In genomic region chr1:36321829-36322573, GRCm38 (mm10) we compare ENCODE assay signal across 12 mouse cellular contexts. TPM values are rescaled to one million over a fixed set of nuclear protein-coding genes. Genes with fewer than 3 reads are reported as not detected.
A peak's percentile ranks its signal among the peaks of the same experiment; 100 is the strongest.
DNase-seq lines count a peak whose midpoint lies in the region; ATAC-seq and TF ChIP-seq lines count a peak whose summit lies in the region.
"Had no signal": no experiment of that assay in that cellular context is flagged by ENCODE, and none has a peak within 500 bp of the region (broad histone marks: within the 10 kb centered on the region; RNA-seq: fewer than 3 reads in every experiment).

No protein-coding gene starts in this region.

- no peak for ATAC-seq in hindbrain, postnatal 0 days
- no peak for ATAC-seq in hindbrain, embryonic 13.5 days (ENCODE audit: low FRiP score)
- ATAC-seq in G1E (ENCODE audit: extremely low read depth, insufficient number of reproducible peaks, low FRiP score, poor library complexity, severe bottlenecking), result peak; percentile 3; the same call in 1 of the 2 replicates
- ATAC-seq: Patski had no signal

- no peak overlapping the region for H3K27ac ChIP-seq in hindbrain, postnatal 0 days
- H3K27ac ChIP-seq in hindbrain, embryonic 13.5 days, result no peak overlapping the region
- H3K27ac ChIP-seq: macrophage; stomach, embryonic 15.5 days had no signal

- no peaks in the 10 kb centered on the region for H3K9me3 ChIP-seq in hindbrain, postnatal 0 days (ENCODE audit: low read length)
- no peaks in the 10 kb centered on the region for H3K9me3 ChIP-seq in hindbrain, embryonic 13.5 days
- H3K9me3 ChIP-seq in G1E (replicated peaks), result no peaks in the 10 kb centered on the region
- H3K9me3 ChIP-seq: stomach, embryonic 15.5 days had no signal

- 76% methylated on average over 11 of the region's 11 CpGs for WGBS in hindbrain, postnatal 0 days
- 75% methylated on average over 11 of the region's 11 CpGs for WGBS in hindbrain, embryonic 13.5 days

- no peak overlapping the region for H3K4me3 ChIP-seq in hindbrain, postnatal 0 days (ENCODE audit: low read length)
- H3K4me3 ChIP-seq in hindbrain, embryonic 13.5 days, result no peak overlapping the region
- no peak overlapping the region for H3K4me3 ChIP-seq in G1E (ENCODE audit: low read depth, low read length)
- H3K4me3 ChIP-seq: stomach, embryonic 15.5 days had no signal

- H3K27me3 ChIP-seq in hindbrain, postnatal 0 days (ENCODE audit: insufficient read depth, low read length), result no peaks in the 10 kb centered on the region
- H3K27me3 ChIP-seq in hindbrain, embryonic 13.5 days, result no peaks in the 10 kb centered on the region
- H3K27me3 ChIP-seq in G1E (ENCODE audit: insufficient read depth, low read length), result no peaks in the 10 kb centered on the region; the same call in 1 of the 2 replicates
- H3K27me3 ChIP-seq: Patski; stomach, embryonic 15.5 days had no signal

- TF ChIP-seq CTCF in hindbrain, postnatal 0 days (IDR thresholded peaks at IDR 0.05; ENCODE audit: low read depth), result peak; percentile 48
- no peak for TF ChIP-seq CTCF in G1E (IDR thresholded peaks at IDR 0.05; ENCODE audit: low read depth, low read length)

- no peak overlapping the region for H3K9ac ChIP-seq in hindbrain, postnatal 0 days (replicated peaks; ENCODE audit: low read length)
- no peak overlapping the region for H3K9ac ChIP-seq in hindbrain, embryonic 13.5 days
- H3K9ac ChIP-seq: stomach, embryonic 15.5 days had no signal

- H3K4me1 ChIP-seq in hindbrain, postnatal 0 days (ENCODE audit: insufficient read depth, low read length), result no peaks in the 10 kb centered on the region
- no peaks in the 10 kb centered on the region for H3K4me1 ChIP-seq in hindbrain, embryonic 13.5 days (replicated peaks)
- peaks cover 2% of the 10 kb centered on the region; the same call in 1 of the 2 replicates for H3K4me1 ChIP-seq in G1E (ENCODE audit: insufficient read depth, low read depth, low read length)
- H3K4me1 ChIP-seq: stomach, embryonic 15.5 days had no signal

- no peak for DNase-seq in hindbrain, postnatal 0 days (ENCODE audit: low spot score)
- peak; percentile 55 for DNase-seq in 3T3-L1 (ENCODE audit: low read depth, low spot score)
- DNase-seq in G1E (ENCODE audit: low spot score), result no peak
- DNase-seq in kidney, adult 9 months, result peak; percentile 58
- no peak for DNase-seq in adrenal gland, postnatal 36 days
- no peak for DNase-seq in lung, postnatal 10 days
- DNase-seq in cerebellum, adult 11 months, result no peak

- no peak overlapping the region for H3K4me2 ChIP-seq in hindbrain, postnatal 0 days (ENCODE audit: low read depth, low read length)
- no peak overlapping the region for H3K4me2 ChIP-seq in hindbrain, embryonic 13.5 days
- H3K4me2 ChIP-seq: stomach, embryonic 15.5 days had no signal

- H3K36me3 ChIP-seq in hindbrain, postnatal 0 days (ENCODE audit: insufficient read depth, low read length), result peaks cover 3% of the 10 kb centered on the region
- H3K36me3 ChIP-seq in hindbrain, embryonic 13.5 days, result peaks cover 25% of the 10 kb centered on the region
- peaks cover 72% of the 10 kb centered on the region for H3K36me3 ChIP-seq in G1E (replicated peaks)
- H3K36me3 ChIP-seq: stomach, embryonic 15.5 days had no signal

RNA-seq across cellular contexts. Expression of gene Arid5a, which starts 14.5 kb away (rescaled TPM):
- 10.1 and 13.8 TPM in 2 replicates for total RNA-seq in hindbrain, postnatal 0 days (2014; rRNA removed)
- 8.4 and 8.5 TPM in 2 replicates for polyA plus RNA-seq in hindbrain, postnatal 0 days (2015; fragmentation: Nextera tagmentation; extraction: Ambion mirVana)
- polyA plus RNA-seq in hindbrain, embryonic 13.5 days (2015; fragmentation: Nextera tagmentation; extraction: Ambion mirVana), result 3.8 and 4.0 TPM in 2 replicates
- 5.5 and 8.7 TPM in 2 replicates for total RNA-seq in G1E (2014; fragmentation: Nextera tagmentation)
- 8.2 and 8.4 TPM in 2 replicates for total RNA-seq in G1E (2017)
- 32.1 and 33.6 TPM in 2 replicates for polyA plus RNA-seq in G1E (2012)
- total RNA-seq in adrenal gland, postnatal 36 days (2021), result 1 to 10 TPM; 4.2 to 6.9 TPM

RNA-seq across cellular contexts. Expression of gene Kansl3, which starts 47.0 kb away (rescaled TPM):
- 60.0 and 60.4 TPM in 2 replicates for total RNA-seq in hindbrain, postnatal 0 days (2014; rRNA removed)
- polyA plus RNA-seq in hindbrain, postnatal 0 days (2015; fragmentation: Nextera tagmentation; extraction: Ambion mirVana), result 29.6 and 31.5 TPM in 2 replicates
- 35.9 and 38.3 TPM in 2 replicates for polyA plus RNA-seq in hindbrain, embryonic 13.5 days (2015; fragmentation: Nextera tagmentation; extraction: Ambion mirVana)
- 40.9 and 47.3 TPM in 2 replicates for total RNA-seq in G1E (2014; fragmentation: Nextera tagmentation)
- total RNA-seq in G1E (2017), result 43.3 and 48.7 TPM in 2 replicates
- 35.9 and 50.0 TPM in 2 replicates for polyA plus RNA-seq in G1E (2012)
- 100 to 1,000 TPM; 105 to 113 TPM for total RNA-seq in adrenal gland, postnatal 36 days (2021)

RNA-seq across cellular contexts. Expression of gene Neurl3, which starts 47.5 kb away (rescaled TPM):
- total RNA-seq in hindbrain, postnatal 0 days (2014; rRNA removed), result 0.16 and 1.2 TPM in 2 replicates
- polyA plus RNA-seq in hindbrain, postnatal 0 days (2015; fragmentation: Nextera tagmentation; extraction: Ambion mirVana), result 1.8 and 2.1 TPM in 2 replicates
- polyA plus RNA-seq in hindbrain, embryonic 13.5 days (2015; fragmentation: Nextera tagmentation; extraction: Ambion mirVana), result 1.3 and 1.4 TPM in 2 replicates
- total RNA-seq in G1E (2014; fragmentation: Nextera tagmentation) (140 and 142 TPM in 2 replicates), G1E (2017) (91.7 and 120 TPM in 2 replicates)
- polyA plus RNA-seq in G1E (2012), result 35.1 and 38.7 TPM in 2 replicates
- 1 to 10 TPM; 6.1 to 6.8 TPM for total RNA-seq in adrenal gland, postnatal 36 days (2021)

RNA-seq across cellular contexts. Expression of gene Fer1l5, which starts 50.1 kb away (rescaled TPM):
- total RNA-seq in hindbrain, postnatal 0 days (2014; rRNA removed), result not detected in 2 replicates
- polyA plus RNA-seq in hindbrain, postnatal 0 days (2015; fragmentation: Nextera tagmentation; extraction: Ambion mirVana), result 0.73 and 1.2 TPM in 2 replicates
- polyA plus RNA-seq in hindbrain, embryonic 13.5 days (2015; fragmentation: Nextera tagmentation; extraction: Ambion mirVana), result 1.6 and 2.5 TPM in 2 replicates
- total RNA-seq in G1E (2014; fragmentation: Nextera tagmentation) (not detected in 2 replicates), G1E (2017) (0.06 TPM in 1 of 2 replicates, not detected in the other)
- not detected in 2 replicates for polyA plus RNA-seq in G1E (2012)
- total RNA-seq in adrenal gland, postnatal 36 days (2021), result under 1 TPM; 0.16 to 0.20 TPM
- total RNA-seq: layer of hippocampus, postnatal 10 days had no signal
- polyA plus RNA-seq: macrophage had no signal

Comparison
In these comparisons a context has a peak if more than half of its experiments do, and no peak if none do; other contexts are left out.
1. DNase-seq: peak in 3T3-L1 (single experiment) and kidney, adult 9 months (single experiment); none in hindbrain, postnatal 0 days (single experiment), G1E (single experiment), adrenal gland, postnatal 36 days (0 of 2), lung, postnatal 10 days (single experiment) and cerebellum, adult 11 months (single experiment).
2. RNA of gene Neurl3, which starts 47.5 kb away (total RNA-seq): 91.7 to 142 TPM in G1E; 6.1 to 6.8 TPM in adrenal gland, postnatal 36 days and 0.16 to 1.2 TPM in hindbrain, postnatal 0 days; every median in the first group is over 10 times any median in the second.